Mouse (Mus musculus) retina, adult 2 months (tissue): ENCODE results near the gene Pga5.
A peak's percentile ranks its signal among the peaks of the same experiment; 100 is the strongest.

Experiments
- DNase-seq: peaks from one replicate; pipeline ENCODE4 v3.0.0-alpha.2; 2012; ENCODE audit warnings: low read depth, low spot score

The Pga5 gene

GRCm38 (mm10) chr19:10703470-10703869 is 25.6 kb upstream of the Pga5 start:
- DNase-seq = no peak

- DNase-seq = no peak
These were observed 24.3 kb upstream of the Pga5 start for GRCm38 (mm10) chr19:10702125-10702524.

DNA sequence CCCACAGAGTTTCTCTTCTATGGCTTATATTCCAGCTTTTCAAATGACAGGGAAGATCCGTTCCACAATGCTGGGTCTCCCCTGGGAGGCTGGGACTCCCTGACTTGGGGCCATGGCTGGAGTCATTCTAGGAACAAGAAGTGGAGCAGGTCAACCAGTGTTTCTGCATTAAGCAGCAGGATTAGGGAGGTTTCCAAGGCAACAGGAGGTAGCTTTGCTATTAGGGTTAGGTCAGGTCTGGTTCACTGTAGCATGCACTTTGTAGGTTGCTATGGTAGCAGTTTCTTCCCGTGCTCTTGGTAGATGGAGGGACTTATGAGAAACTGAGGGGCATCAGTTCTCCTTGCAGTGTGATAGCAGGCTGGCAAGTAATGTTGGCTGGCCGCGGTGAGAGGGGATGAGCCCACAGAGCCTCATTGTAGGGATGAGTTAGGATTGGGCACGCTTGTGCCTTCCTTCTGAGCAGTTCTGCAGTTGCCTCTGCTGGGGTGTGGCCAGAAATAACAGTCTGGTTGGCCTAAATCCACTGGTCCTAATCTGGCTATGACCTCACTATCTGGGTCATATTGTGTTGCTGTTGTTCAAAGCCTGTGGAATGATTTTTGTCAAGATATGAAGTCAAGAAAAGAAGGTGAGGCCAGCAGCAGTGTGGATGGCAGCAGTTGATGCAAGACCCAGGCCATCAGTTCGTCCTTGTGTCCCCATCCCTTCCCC is 23.3 kb upstream of the Pga5 start:
- DNase-seq = peak; percentile 86

DNA sequence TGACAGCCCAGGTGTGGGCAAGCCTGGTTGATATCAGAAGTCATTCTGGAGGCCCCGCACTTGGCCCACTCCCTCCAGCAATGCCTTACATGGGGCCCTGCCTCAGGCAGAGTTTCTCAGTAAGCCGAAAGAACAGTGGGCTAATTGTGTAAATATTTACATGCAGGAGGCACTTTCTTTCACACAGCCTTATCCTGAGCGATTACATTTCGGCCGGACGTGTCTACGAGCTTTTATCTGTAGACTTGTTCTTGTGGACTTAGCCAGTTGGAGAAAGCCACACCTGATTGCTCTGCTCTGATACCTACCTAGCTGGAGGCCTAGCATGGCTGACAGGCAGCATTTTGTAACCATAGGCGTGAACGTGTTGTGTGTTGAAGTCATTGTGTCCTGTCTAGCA is 22.0 kb upstream of the Pga5 start:
- no peak for DNase-seq

GRCm38 (mm10) chr19:10698131-10698991 is 20.5 kb upstream of the Pga5 start:
- no peak for DNase-seq

DNA sequence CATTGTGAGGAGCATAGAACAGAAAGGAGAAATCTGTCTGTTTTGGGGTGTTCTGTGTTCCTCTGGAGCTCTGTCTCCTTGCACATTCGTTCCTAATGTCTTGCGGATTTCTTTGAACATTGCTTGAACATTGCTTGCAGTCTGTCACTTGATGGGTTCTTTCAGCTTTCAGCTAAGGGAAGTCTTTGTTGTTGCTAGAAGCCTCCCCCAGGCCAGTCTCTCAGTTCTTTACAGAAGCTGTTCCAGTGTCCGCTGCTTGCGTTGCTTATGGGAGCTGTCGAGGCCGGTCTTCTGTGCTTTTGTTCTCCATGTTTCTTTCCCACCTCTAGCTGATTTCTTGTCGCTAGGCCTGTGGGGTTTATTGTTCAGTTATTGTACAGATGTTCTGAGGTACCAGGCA is 17.9 kb upstream of the Pga5 start:
- DNase-seq = no peak

GRCm38 (mm10) chr19:10693926-10694682 is 16.2 kb upstream of the Pga5 start:
- DNase-seq = no peak

GRCm38 (mm10) chr19:10692361-10692760 is 14.5 kb upstream of the Pga5 start:
- DNase-seq = no peak

GRCm38 (mm10) chr19:10691660-10692059 is 13.8 kb upstream of the Pga5 start:
- DNase-seq = no peak

GRCm38 (mm10) chr19:10691121-10691520 is 13.2 kb upstream of the Pga5 start:
- no peak for DNase-seq

GRCm38 (mm10) chr19:10690336-10690735 is 12.5 kb upstream of the Pga5 start:
- no peak for DNase-seq

DNA sequence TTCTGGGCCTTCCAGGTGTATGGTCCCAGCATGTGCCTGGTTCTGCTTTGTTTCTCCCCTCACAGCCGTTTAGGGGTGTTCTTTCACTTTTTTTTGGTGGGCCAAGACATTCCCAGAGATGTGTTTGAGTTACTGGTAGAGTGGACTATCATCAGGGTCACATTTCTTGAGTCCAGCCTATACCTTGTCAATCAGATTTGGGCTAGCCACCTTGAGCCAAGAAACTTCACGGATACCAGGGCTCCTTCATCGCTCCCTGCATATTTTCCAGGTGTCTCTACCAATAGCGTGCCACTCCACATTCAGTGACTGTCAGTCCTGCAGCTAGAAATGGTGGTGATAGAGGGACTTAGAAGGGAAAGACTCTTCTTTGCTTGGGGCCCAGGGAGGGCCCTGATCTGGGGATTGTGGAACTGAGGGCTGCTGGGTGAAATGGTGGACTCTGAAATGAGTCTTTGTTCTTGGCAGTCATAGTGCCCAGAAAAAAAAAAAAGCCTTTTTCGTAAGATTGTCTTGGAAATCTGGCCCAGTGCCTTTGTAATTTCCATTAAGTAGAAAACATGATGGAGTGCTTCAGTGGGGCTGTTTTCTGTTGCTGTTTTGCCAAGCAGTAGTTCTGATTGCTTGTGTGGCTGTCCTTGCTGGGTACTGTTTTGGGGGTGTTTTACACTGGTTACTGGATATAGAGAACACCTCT is 11.7 kb upstream of the Pga5 start:
- no peak for DNase-seq

DNA sequence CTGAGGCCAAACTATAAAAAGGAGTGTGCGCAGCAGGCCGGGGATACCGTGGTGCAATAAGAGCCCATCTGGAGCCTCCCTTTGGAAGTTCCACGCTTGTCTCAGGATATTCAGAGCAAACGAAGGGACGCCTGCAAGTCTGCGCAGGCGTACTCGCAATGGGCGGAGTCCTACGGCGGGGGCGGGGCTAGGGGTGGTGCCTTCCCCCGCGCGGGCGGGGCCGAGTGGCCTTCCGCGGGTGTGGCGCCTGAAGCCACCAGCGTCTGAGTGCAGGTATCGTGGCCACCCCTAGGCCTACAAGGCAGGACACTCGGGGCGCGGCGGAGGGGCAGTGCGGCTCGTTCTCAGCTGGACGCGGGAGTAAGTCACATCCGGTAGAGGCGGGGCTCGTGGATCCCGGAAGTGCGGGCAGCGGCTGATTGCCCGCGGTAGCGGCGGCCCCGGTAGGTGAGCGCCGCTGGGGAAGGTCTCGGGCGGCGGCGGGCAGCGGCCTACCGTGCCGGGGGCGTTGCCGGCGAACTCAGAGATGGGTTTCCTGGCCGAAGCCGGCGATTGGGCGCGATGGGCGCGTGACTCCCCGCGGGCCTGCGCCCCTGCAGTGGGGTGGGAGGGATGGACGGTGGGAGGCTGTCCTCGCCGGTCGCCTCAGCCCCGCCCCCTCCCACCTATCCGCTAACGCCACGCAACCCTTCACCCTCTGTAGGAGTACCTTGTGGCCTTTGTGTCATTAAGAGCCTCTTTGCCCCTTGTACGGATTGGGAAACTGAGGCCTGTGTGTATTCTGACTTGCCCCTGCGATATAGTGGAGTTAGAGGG is 10.9 kb upstream of the Pga5 start, which contains the start of gene Vps37c:
Gene Vps37c (plus strand): TSS at position 199 of the 816 bp plus-strand sequence.
- DNase-seq = peak; percentile 84

DNA sequence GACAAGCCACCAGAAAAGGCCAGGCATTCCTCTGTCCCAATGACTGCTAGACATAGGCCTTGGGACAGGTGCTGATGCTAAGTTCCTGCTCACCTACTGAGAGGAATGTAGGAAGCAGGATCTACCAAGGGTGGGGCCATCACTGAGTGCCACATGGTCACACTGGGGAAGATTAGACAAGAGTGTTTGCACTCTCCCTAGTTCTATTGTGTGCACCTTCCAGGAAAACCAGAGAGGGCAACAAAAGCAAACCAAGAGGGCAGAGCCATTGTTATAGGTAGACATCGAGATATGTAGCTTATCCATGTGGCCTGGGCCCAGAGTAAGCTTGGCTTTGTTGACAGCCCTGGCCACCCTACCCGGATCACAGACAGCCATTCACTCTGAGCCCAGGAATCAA is 7.9 kb upstream of the Pga5 start:
- DNase-seq = no peak

GRCm38 (mm10) chr19:10685081-10685480 is 7.2 kb upstream of the Pga5 start:
- no peak for DNase-seq

GRCm38 (mm10) chr19:10681571-10681970 is 3.7 kb upstream of the Pga5 start:
- DNase-seq = no peak

GRCm38 (mm10) chr19:10678772-10679067 is 849 bp upstream of the Pga5 start:
- DNase-seq = no peak

DNA sequence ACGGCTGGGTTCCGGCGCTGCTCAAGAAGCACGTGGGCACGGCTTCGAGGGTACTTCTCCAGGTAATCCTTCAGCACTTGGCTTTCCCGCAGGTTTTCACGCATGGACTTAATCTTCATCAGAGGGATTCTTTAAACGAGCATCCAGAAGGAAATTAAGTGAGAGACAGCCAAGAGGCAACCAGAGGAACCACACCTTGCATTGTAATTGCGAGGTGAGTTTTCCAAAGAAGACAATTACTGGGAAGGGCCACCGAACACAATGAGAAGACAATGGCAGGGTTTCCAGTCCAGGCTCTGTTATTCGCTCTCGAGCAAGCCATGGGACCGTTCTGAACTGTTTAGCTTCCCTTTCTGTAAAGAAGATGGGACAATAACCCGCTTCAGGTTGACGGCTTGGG is 1.2 kb downstream of the Pga5 start:
- no peak for DNase-seq

- no peak for DNase-seq
These were observed 4.6 kb downstream of the Pga5 start for GRCm38 (mm10) chr19:10673275-10673674.

DNA sequence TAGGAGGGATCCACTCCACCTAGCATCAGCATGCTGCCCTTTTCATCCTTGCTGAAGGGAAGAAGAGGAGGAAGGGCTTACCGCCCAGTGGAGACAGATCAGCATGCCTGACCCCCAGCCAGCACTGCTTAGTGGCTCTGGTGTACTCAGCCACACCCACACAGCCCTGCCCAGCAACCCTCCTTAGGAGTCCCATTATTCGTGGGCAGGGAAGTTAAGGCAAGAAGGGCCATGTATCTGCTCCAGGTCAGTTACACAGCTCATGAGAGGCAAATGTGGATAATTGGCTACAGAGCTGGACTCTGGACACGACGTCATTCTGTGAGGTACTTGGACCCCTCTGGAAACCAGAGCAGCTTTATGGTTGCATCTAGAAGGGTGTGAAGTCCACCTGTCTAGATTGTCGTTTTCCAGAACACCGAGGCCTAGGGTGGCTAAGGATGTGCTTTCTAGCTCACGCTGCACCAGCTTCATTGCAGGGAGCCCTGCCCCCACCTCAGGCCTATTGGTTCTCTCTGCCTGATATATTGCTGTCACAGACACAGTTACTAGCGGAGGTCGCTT is 5.9 kb downstream of the Pga5 start:
- DNase-seq = no peak

DNA sequence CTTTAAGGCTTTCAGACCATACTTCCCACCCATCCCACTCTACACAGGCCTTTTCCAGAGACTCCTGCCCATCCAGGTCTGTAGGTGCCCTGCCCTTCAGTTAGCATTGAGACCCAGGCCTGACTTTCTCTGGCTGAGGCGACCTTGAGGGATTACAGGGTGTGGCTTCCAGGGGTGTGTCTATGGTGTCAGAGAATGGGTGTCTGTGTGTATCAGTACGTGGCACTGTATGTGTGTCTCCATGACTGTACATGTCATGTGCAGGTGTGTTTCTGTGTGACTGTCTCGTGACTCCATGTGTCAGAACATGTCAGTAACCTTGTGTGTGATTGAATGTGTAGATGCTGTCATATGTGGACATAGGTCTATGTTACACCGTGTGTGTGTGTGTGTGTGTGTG is 6.6 kb downstream of the Pga5 start:
- DNase-seq = no peak
